Mouse (Mus musculus) spleen, adult 2 months (tissue): ENCODE measurements around the gene Ankrd13a. TPM values are rescaled to one million over a fixed set of nuclear protein-coding genes. Genes with fewer than 3 reads are reported as not detected.
"Not testable (repeated sequence)": the region's sequence is repeated elsewhere in the genome, so short reads cannot be mapped to it uniquely, and the experiment has no call there.

Source experiments
- DNase-seq, 2 experiments: peaks; one replicate each; pipeline versions ENCODE4 v3.0.0 to v3.0.0-alpha.2; 2012 to 2021; ENCODE audit warnings: low spot score in 2 of 2, low read depth in 1 of 2
- H3K27ac ChIP-seq: fragments of 200-500 bp; 2 replicates; pipeline ENCODE4 v1.5.1; 2012; ENCODE audit warnings: low read length, inconsistent platforms; ENCODE audit not compliant: insufficient read depth
- H3K27me3 ChIP-seq: fragments of 200-500 bp; 2 replicates; pipeline ENCODE4 v1.6.1; 2012; ENCODE audit warnings: mild to moderate bottlenecking, moderate library complexity, low read length, inconsistent platforms; ENCODE audit not compliant: control insufficient read depth, insufficient read depth
- H3K36me3 ChIP-seq: fragments of 200-500 bp; 2 replicates; pipeline ENCODE4 v1.6.1; 2012; ENCODE audit warnings: mild to moderate bottlenecking, low read length, inconsistent platforms; ENCODE audit not compliant: control insufficient read depth, insufficient read depth
- H3K4me1 ChIP-seq: fragments of 200-500 bp; 2 replicates; pipeline ENCODE4 v1.6.1; 2011; ENCODE audit warnings: inconsistent platforms; ENCODE audit not compliant: control insufficient read depth, insufficient read depth, insufficient read length
- H3K4me3 ChIP-seq: fragments of 200-500 bp; 2 replicates; pipeline ENCODE4 v1.5.1; 2011; ENCODE audit warnings: mild to moderate bottlenecking, inconsistent platforms; ENCODE audit not compliant: insufficient read depth, insufficient read length; ENCODE audit errors: extremely low read depth
- CTCF ChIP-seq: fragments of 200-500 bp; IDR thresholded peaks from 2 replicates; pipeline ENCODE4 v1.5.1; 2011; ENCODE audit warnings: mild to moderate bottlenecking, inconsistent platforms; ENCODE audit not compliant: insufficient read depth, insufficient read length, insufficient replicate concordance; ENCODE audit errors: extremely low read depth
- POLR2A ChIP-seq: fragments of 200-500 bp; IDR thresholded peaks from 2 replicates; pipeline ENCODE4 v1.6.1; 2011; ENCODE audit warnings: low read depth, low read length, inconsistent platforms
- WGBS: fragments of 180-500 bp; shearing (Covaris S2); methylation state at CpG from one replicate; pipeline ENCODE4 v1.1.7; 2018; 5-methylcytosine and 5-hydroxymethylcytosine counted together
- polyA plus RNA-seq: library from polyadenylated mRNA; depleted of rRNA; stranded (reverse); fragments of >200 nt; gene quantifications from 2 replicates; pipeline ENCODE4 v1.2.3, GENCODE M21; 2012; rRNA removed

Gene Ankrd13a
- polyA plus RNA-seq, 1 experiment, result 69.3 TPM

DNA sequence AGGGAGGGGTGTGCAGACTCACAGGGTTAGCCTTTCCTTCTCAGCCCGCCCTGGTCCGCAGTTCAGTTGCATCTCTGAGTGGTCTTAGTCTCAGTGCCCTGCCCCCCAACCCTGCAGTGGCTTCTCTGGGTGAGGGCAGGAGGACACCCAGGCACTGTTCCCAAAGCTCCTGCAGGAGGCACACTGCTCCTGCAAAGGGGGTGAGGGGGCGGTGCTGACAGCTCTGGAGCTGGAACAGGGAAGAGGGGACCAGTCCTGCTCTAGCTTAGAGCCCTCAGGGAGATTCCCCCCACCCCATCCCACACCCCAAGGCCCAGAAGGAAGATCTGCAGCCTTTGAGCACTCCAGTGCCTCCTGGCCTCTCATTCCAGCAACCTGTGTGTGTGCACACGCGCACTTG lies 68.2 kb downstream of the Ankrd13a start:
- 94% methylated on average over 5 of the region's 5 CpGs for WGBS
- no peak overlapping the region for H3K27ac ChIP-seq
- no peak for DNase-seq
- no peaks in the 10 kb centered on the region for H3K27me3 ChIP-seq
- H3K36me3 ChIP-seq, result no peaks in the 10 kb centered on the region
- no peak overlapping the region for H3K4me3 ChIP-seq
- H3K4me1 ChIP-seq, result no peaks in the 10 kb centered on the region
- TF ChIP-seq CTCF (no peak), POLR2A (no peak)

DNA sequence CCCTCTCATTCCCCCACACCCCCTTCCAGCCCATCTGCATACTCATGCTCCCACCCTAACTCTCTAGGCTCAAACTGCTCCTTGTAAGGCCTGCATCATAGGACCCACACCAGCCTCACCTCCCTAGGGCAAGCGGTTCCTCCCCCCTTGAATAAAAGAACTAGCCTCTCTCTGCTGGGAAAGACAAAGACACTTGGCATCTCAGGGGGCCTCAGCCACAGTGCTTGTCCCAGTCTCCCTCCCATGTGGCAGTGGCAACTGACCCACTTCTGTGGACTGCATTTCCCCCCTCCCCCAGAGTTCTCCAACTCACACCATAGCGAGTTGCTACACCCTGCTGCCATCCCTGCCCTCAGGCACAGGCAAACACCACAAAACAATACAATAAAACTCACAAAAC lies 69.9 kb downstream of the Ankrd13a start:
- not testable (repeated sequence) for H3K27ac ChIP-seq, H3K4me1 ChIP-seq, DNase-seq, H3K4me3 ChIP-seq, H3K36me3 ChIP-seq, H3K27me3 ChIP-seq
- 90% methylated on average over 2 of the region's 2 CpGs for WGBS

DNA sequence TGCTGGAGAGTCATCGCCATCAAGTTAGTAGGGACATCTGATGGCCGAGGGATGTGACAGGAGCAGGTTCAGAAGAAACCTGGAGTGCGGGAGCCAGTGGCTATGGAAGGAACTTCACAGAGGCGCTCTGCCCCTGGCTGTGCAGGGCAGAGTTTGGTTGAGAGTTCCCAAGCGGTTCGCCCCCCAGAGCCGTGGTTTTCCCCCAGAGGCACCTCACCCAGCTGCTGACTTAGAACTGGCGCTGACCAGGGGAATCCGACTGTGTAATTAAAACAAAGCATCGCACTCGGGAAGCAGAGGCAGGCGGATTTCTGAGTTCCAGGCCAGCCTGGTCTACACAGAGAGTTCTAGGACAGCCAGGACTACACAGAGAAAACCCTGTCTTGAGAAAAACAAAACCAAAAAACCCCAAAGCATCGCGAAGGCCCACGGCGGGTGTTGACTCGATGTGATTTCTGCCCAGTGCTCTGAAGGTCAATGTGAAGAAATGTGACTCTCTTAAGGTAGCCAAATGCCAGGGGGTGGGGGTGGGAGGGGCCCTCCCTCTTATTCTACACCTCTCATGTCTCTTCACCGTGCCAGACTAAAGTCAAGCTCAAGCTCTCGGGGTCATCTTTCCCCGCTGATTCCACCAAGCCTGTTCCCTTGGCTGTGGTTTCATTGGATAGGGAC lies 77.2 kb downstream of the Ankrd13a start:
- DNase-seq, result no peak
- Histone ChIP-seq H3K27ac (no peak overlapping the region), H3K36me3 (no peaks in the 10 kb centered on the region), H3K27me3 (no peaks in the 10 kb centered on the region), H3K4me3 (no peak overlapping the region), H3K4me1 (no peaks in the 10 kb centered on the region)
- TF ChIP-seq POLR2A (no peak), CTCF (no peak)
- 77% methylated on average over 20 of the region's 20 CpGs for WGBS

DNA sequence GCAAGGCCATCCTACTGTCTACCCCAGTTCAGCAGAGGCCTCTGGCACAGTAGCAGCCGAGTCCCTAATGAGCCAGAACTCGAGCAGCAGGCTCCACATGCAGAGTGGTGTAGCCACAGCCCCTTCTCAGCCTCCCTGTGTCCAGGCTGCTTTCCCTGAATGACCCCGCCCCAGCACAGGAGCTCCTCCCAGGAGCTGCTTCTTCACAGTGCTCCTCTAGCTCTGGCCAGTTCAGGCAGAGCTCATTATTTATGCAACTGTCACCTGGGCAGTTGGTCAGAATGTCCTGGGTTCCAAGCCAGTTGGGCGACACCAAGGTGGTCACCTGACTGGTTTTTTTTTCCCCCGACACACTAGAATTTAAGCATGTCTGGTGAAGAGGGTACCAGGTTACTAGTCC lies 78.9 kb downstream of the Ankrd13a start, which contains the start of gene 4930519G04Rik:
TSS of gene 4930519G04Rik (plus strand) at position 301 of the 400 bp plus-strand sequence.
- not testable (repeated sequence) for H3K36me3 ChIP-seq, H3K4me3 ChIP-seq, DNase-seq, H3K4me1 ChIP-seq, H3K27me3 ChIP-seq, H3K27ac ChIP-seq
- WGBS, result 89% methylated on average over 3 of the region's 5 CpGs

Other genes with a start within 250 kb of the Ankrd13a start
- 2.8 and 4.6 TPM in 2 replicates for gene Fam222a, start 206.7 kb upstream of the Ankrd13a start, polyA plus RNA-seq
- gene Trpv4, start 116.3 kb upstream of the Ankrd13a start, polyA plus RNA-seq, result 4.2 and 5.3 TPM in 2 replicates
- 134 and 163 TPM in 2 replicates for gene Gltp, start 83.7 kb upstream of the Ankrd13a start, polyA plus RNA-seq
- gene Tchp, start 66.9 kb upstream of the Ankrd13a start, polyA plus RNA-seq, result 14.1 and 14.5 TPM in 2 replicates
- 71.6 and 92.1 TPM in 2 replicates for gene Git2, start 840 bp downstream of the Ankrd13a start, polyA plus RNA-seq
- 24.1 and 38.5 TPM in 2 replicates for gene 1500011B03Rik, start 48.8 kb downstream of the Ankrd13a start, polyA plus RNA-seq
- gene 4930519G04Rik, start 79.0 kb downstream of the Ankrd13a start, polyA plus RNA-seq, result 0.05 TPM in 1 of 2 replicates, not detected in the other
- gene Gm9936, start 84.0 kb downstream of the Ankrd13a start, polyA plus RNA-seq, result not detected in 2 replicates
- 5.6 and 5.8 TPM in 2 replicates for gene Oasl2, start 122.3 kb downstream of the Ankrd13a start, polyA plus RNA-seq
- 10.1 and 12.6 TPM in 2 replicates for gene Oasl1, start 148.6 kb downstream of the Ankrd13a start, polyA plus RNA-seq
- 17.9 and 19.3 TPM in 2 replicates for gene 2210016L21Rik, start 167.5 kb downstream of the Ankrd13a start, polyA plus RNA-seq
- gene Hnf1a, start 196.4 kb downstream of the Ankrd13a start, polyA plus RNA-seq, result 0.20 and 0.22 TPM in 2 replicates
- gene Sppl3, start 236.5 kb downstream of the Ankrd13a start, polyA plus RNA-seq, result 47.7 and 55.6 TPM in 2 replicates